Mouse (Mus musculus): ENCODE data around the gene Gm26897. TPM values are rescaled to one million over a fixed set of nuclear protein-coding genes. Genes with fewer than 3 reads are reported as not detected.

The Gm26897 gene
- polyA plus RNA-seq, 1 experiment from 2014 or later: not detected

- 66% methylated on average over 7 of the region's 7 CpGs for WGBS
- Histone ChIP-seq H3K27ac (no peak overlapping the region), H3K4me3 (replicated peaks; ENCODE audit: low read depth, low read length) (no peak overlapping the region), H3K36me3 (ENCODE audit: insufficient read depth, low read length) (no peaks in the 10 kb centered on the region), H3K9me3 (replicated peaks; ENCODE audit: low read length) (no peaks in the 10 kb centered on the region), H3K9ac (ENCODE audit: low read depth, low read length) (no peak overlapping the region), H3K4me2 (ENCODE audit: low read length) (no peak overlapping the region), H3K4me1 (replicated peaks; ENCODE audit: insufficient read depth, low read length) (no peaks in the 10 kb centered on the region), H3K27me3 (ENCODE audit: insufficient read depth, low read length) (no peaks in the 10 kb centered on the region)
- DNase-seq (ENCODE audit: low spot score) (peak; percentile 7), ATAC-seq (replicated peaks; ENCODE audit: low FRiP score, low read depth) (no peak)
- TF ChIP-seq CTCF (IDR thresholded peaks at IDR 0.05; ENCODE audit: low read depth): no peak
Measured at GRCm38 (mm10) chr5:111703586-111703985, 30.1 kb upstream of the Gm26897 start.

GRCm38 (mm10) chr5:111704326-111704725 is 29.4 kb upstream of the Gm26897 start:
- Histone ChIP-seq H3K9ac (ENCODE audit: low read depth, low read length) (no peak overlapping the region), H3K27me3 (ENCODE audit: insufficient read depth, low read length) (no peaks in the 10 kb centered on the region), H3K4me2 (ENCODE audit: low read length) (no peak overlapping the region), H3K27ac (no peak overlapping the region), H3K4me3 (replicated peaks; ENCODE audit: low read depth, low read length) (no peak overlapping the region), H3K9me3 (replicated peaks; ENCODE audit: low read length) (no peaks in the 10 kb centered on the region), H3K36me3 (ENCODE audit: insufficient read depth, low read length) (no peaks in the 10 kb centered on the region), H3K4me1 (replicated peaks; ENCODE audit: insufficient read depth, low read length) (no peaks in the 10 kb centered on the region)
- no peak for ATAC-seq (replicated peaks; ENCODE audit: low FRiP score, low read depth)
- no peak for DNase-seq (ENCODE audit: low spot score)
- TF ChIP-seq CTCF (IDR thresholded peaks at IDR 0.05; ENCODE audit: low read depth): no peak
- WGBS: 76% methylated on average over 11 of the region's 11 CpGs

- H3K27me3 ChIP-seq (ENCODE audit: insufficient read depth, low read length): no peaks in the 10 kb centered on the region
- no peaks in the 10 kb centered on the region for H3K36me3 ChIP-seq (ENCODE audit: insufficient read depth, low read length)
- H3K9me3 ChIP-seq (replicated peaks; ENCODE audit: low read length): no peaks in the 10 kb centered on the region
- DNase-seq (ENCODE audit: low spot score) (peak; percentile 46), ATAC-seq (replicated peaks; ENCODE audit: low FRiP score, low read depth) (no peak)
- WGBS: 32% methylated on average over 8 of the region's 8 CpGs
- TF ChIP-seq CTCF (IDR thresholded peaks at IDR 0.05; ENCODE audit: low read depth): no peak
- no peak overlapping the region for H3K4me2 ChIP-seq (ENCODE audit: low read length)
- no peak overlapping the region for H3K27ac ChIP-seq
- H3K4me3 ChIP-seq (replicated peaks; ENCODE audit: low read depth, low read length): no peak overlapping the region
- no peaks in the 10 kb centered on the region for H3K4me1 ChIP-seq (replicated peaks; ENCODE audit: insufficient read depth, low read length)
- H3K9ac ChIP-seq (ENCODE audit: low read depth, low read length): no peak overlapping the region
Measured at GRCm38 (mm10) chr5:111709195-111709901, 24.4 kb upstream of the Gm26897 start.

GRCm38 (mm10) chr5:111719018-111719417 is 14.7 kb upstream of the Gm26897 start:
- Histone ChIP-seq H3K4me1 (replicated peaks; ENCODE audit: insufficient read depth, low read length) (no peaks in the 10 kb centered on the region), H3K36me3 (ENCODE audit: insufficient read depth, low read length) (no peaks in the 10 kb centered on the region), H3K9ac (ENCODE audit: low read depth, low read length) (no peak overlapping the region), H3K9me3 (replicated peaks; ENCODE audit: low read length) (no peaks in the 10 kb centered on the region), H3K27ac (no peak overlapping the region), H3K27me3 (ENCODE audit: insufficient read depth, low read length) (no peaks in the 10 kb centered on the region), H3K4me2 (ENCODE audit: low read length) (no peak overlapping the region), H3K4me3 (replicated peaks; ENCODE audit: low read depth, low read length) (no peak overlapping the region)
- ATAC-seq (replicated peaks; ENCODE audit: low FRiP score, low read depth) (no peak), DNase-seq (ENCODE audit: low spot score) (no peak)
- WGBS: 59% methylated on average over 3 of the region's 3 CpGs
- no peak for TF ChIP-seq CTCF (IDR thresholded peaks at IDR 0.05; ENCODE audit: low read depth)

- Histone ChIP-seq H3K27ac (no peak overlapping the region), H3K9ac (ENCODE audit: low read depth, low read length) (no peak overlapping the region), H3K4me3 (replicated peaks; ENCODE audit: low read depth, low read length) (no peak overlapping the region), H3K9me3 (replicated peaks; ENCODE audit: low read length) (no peaks in the 10 kb centered on the region), H3K36me3 (ENCODE audit: insufficient read depth, low read length) (no peaks in the 10 kb centered on the region), H3K4me1 (replicated peaks; ENCODE audit: insufficient read depth, low read length) (no peaks in the 10 kb centered on the region), H3K4me2 (ENCODE audit: low read length) (no peak overlapping the region), H3K27me3 (ENCODE audit: insufficient read depth, low read length) (no peaks in the 10 kb centered on the region)
- no peak for ATAC-seq (replicated peaks; ENCODE audit: low FRiP score, low read depth)
- 60% methylated on average over 9 of the region's 9 CpGs for WGBS
- no peak for TF ChIP-seq CTCF (IDR thresholded peaks at IDR 0.05; ENCODE audit: low read depth)
- DNase-seq (ENCODE audit: low spot score): no peak
Measured at GRCm38 (mm10) chr5:111720726-111721125, 13.0 kb upstream of the Gm26897 start.

- 32% methylated on average over 10 of the region's 10 CpGs for WGBS
- DNase-seq (ENCODE audit: low spot score): peak; percentile 14
- ATAC-seq (replicated peaks; ENCODE audit: low FRiP score, low read depth): no peak
Measured at GRCm38 (mm10) chr5:111724713-111725112, 9.0 kb upstream of the Gm26897 start.

More at GRCm38 (mm10) chr5:111724713-111725112, 9.0 kb upstream of the Gm26897 start:
- no peak overlapping the region for H3K4me3 ChIP-seq (replicated peaks; ENCODE audit: low read depth, low read length)
- no peaks in the 10 kb centered on the region for H3K4me1 ChIP-seq (replicated peaks; ENCODE audit: insufficient read depth, low read length)
- no peak overlapping the region for H3K27ac ChIP-seq
- H3K4me2 ChIP-seq (ENCODE audit: low read length): no peak overlapping the region
- no peak for TF ChIP-seq CTCF (IDR thresholded peaks at IDR 0.05; ENCODE audit: low read depth)
- H3K36me3 ChIP-seq (ENCODE audit: insufficient read depth, low read length): no peaks in the 10 kb centered on the region
- H3K9ac ChIP-seq (ENCODE audit: low read depth, low read length): no peak overlapping the region
- no peaks in the 10 kb centered on the region for H3K9me3 ChIP-seq (replicated peaks; ENCODE audit: low read length)
- no peaks in the 10 kb centered on the region for H3K27me3 ChIP-seq (ENCODE audit: insufficient read depth, low read length)
